Mouse (Mus musculus) C2C12 (cell line): ENCODE measurements around the gene Styk1. TPM values are rescaled to one million over a fixed set of nuclear protein-coding genes. Genes with fewer than 3 reads are reported as not detected.
A peak's percentile ranks its signal among the peaks of the same experiment; 100 is the strongest.

ENCODE experiments used
- H3K27me3 ChIP-seq: one replicate; pipeline ENCODE4 v1.6.1; 2011; ENCODE audit not compliant: control insufficient read depth, insufficient read depth, insufficient read length
- H3K36me3 ChIP-seq: one replicate; pipeline ENCODE4 v1.6.1; 2011; ENCODE audit not compliant: control insufficient read depth, insufficient read depth
- H3K4me3 ChIP-seq: one replicate; pipeline ENCODE4 v1.5.1; 2011; ENCODE audit warnings: mild to moderate bottlenecking, control low read depth; ENCODE audit not compliant: poor library complexity, insufficient read depth, severe bottlenecking
- H3K79me2 ChIP-seq: one replicate; pipeline ENCODE4 v1.6.1; 2011; ENCODE audit not compliant: control insufficient read depth, insufficient read depth
- H3K79me3 ChIP-seq: one replicate; pipeline ENCODE4 v1.6.1; 2011; ENCODE audit warnings: low read depth, control low read depth
- H3ac ChIP-seq: one replicate; pipeline ENCODE3; 2011; ENCODE audit warnings: low read depth; ENCODE audit not compliant: control insufficient read depth, insufficient read length
- CEBPB ChIP-seq: IDR thresholded peaks from one replicate; pipeline ENCODE4 v1.6.1; 2011; ENCODE audit warnings: low read depth, mild to moderate bottlenecking, control low read depth, moderate library complexity
- CTCF ChIP-seq: IDR thresholded peaks from one replicate; pipeline ENCODE4 v1.5.1; 2011; ENCODE audit not compliant: control insufficient read depth, insufficient read depth, insufficient read length
- FOSL1 ChIP-seq: IDR thresholded peaks from one replicate; pipeline ENCODE4 v1.8.0; 2011; ENCODE audit warnings: mild to moderate bottlenecking, low read length; ENCODE audit not compliant: poor library complexity, insufficient read depth, severe bottlenecking
- MAX ChIP-seq: IDR thresholded peaks from one replicate; pipeline ENCODE4 v1.6.1; 2011; ENCODE audit warnings: mild to moderate bottlenecking, control low read depth
- MYOD1 ChIP-seq: IDR thresholded peaks from one replicate; pipeline ENCODE4 v1.6.1; 2011; ENCODE audit warnings: low read depth; ENCODE audit not compliant: control insufficient read depth, insufficient read length
- MYOG ChIP-seq: IDR thresholded peaks from one replicate; pipeline ENCODE4 v1.6.1; 2011; ENCODE audit not compliant: control insufficient read depth, insufficient read length; ENCODE audit errors: extremely low read depth
- USF1 ChIP-seq: IDR thresholded peaks from one replicate; pipeline ENCODE4 v1.6.1; 2011; ENCODE audit warnings: low read depth, mild to moderate bottlenecking, control low read depth, moderate library complexity
- long read RNA-seq, 2 experiments: library from polyadenylated mRNA; unstranded; transcript quantifications; one replicate each; pipeline ENCODE4 v2.0.0; 2019 to 2020
- polyA plus RNA-seq: library from polyadenylated mRNA; unstranded; fragments of >200 nt; fragmentation: generic; extraction: Trizol; gene quantifications from one replicate; pipeline ENCODE4 v1.2.1, GENCODE M21; 2012; ENCODE audit warnings: missing spikeins

The Styk1 gene
- 0.27 TPM for polyA plus RNA-seq
- long read RNA-seq, experiment 1, partial matches to known transcripts = 0 of 2 reads
- long read RNA-seq, experiment 1, other reads (novel, unspliced or antisense) = 2 of 2 reads
- long read RNA-seq, experiment 2, partial matches to known transcripts = 0 of 11 reads
- long read RNA-seq, experiment 2, other reads (novel, unspliced or antisense) = 11 of 11 reads

DNA sequence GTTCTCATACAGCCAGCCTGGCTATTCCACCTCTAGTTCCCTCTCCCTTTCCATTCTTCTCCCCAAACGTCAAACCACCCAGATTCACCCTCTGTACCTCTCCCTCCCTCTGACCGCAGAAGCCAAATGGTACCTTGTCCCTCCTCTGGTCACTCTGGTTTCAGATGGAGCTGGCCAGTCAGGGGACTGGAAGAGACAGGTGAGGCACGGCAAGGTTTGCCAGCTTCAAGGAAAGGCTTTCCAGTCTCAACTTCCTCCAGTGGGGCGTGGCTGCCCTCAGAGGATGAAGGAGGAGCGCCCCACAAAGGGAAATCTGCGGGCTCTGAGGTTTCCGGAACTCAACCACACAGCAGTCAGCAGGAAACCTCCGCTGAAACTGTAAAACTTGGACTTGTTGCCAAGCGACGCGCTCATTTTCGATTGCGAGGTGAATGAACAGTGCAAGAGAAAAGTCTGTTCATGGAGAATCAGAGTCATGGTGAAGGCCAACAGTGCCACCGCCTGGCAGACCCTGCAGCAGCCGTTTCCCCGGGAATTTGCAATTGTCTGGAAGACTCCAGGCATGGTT is at the start of gene Styk1:
Styk1 (minus strand) TSS at position 246 of the 568 bp plus-strand sequence.
- peak; percentile 81 for TF ChIP-seq CTCF
- TF ChIP-seq USF1 = no peak
- no peaks in the 10 kb centered on the region for H3K27me3 ChIP-seq
- H3K79me2 ChIP-seq = no peaks in the 10 kb centered on the region
- no peaks in the 10 kb centered on the region for H3K79me3 ChIP-seq
- peak within 1 kb of the TSS; percentile 18 for H3K4me3 ChIP-seq
- no peak within 1 kb of the TSS for H3ac ChIP-seq
- H3K36me3 ChIP-seq = no peaks in the 10 kb centered on the region

DNA sequence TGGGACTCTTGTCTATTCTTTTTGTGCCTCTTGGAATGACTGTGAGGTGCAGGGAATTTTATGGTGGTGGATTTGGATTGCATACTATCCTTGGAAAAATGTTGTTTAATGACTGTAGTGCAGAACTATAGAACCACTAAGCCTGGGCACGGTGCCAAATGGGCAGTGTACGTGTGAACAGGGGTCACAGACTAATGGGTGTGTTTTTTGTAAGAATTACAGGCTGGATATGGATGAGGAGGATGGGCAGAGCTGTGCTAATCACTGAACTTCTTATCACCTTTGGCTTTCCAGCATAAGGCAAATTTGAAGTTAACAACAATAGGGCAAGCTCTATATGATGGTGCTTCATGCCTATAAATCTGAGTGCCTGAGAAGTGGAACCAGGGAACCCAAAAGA is 49.6 kb upstream of the Styk1 start:
- Histone ChIP-seq H3K79me3 (no peaks in the 10 kb centered on the region), H3K4me3 (no peak overlapping the region), H3K79me2 (no peaks in the 10 kb centered on the region), H3K36me3 (no peaks in the 10 kb centered on the region), H3ac (no peak overlapping the region), H3K27me3 (no peaks in the 10 kb centered on the region)
- TF ChIP-seq MAX (no peak), MYOD1 (no peak), USF1 (no peak)

DNA sequence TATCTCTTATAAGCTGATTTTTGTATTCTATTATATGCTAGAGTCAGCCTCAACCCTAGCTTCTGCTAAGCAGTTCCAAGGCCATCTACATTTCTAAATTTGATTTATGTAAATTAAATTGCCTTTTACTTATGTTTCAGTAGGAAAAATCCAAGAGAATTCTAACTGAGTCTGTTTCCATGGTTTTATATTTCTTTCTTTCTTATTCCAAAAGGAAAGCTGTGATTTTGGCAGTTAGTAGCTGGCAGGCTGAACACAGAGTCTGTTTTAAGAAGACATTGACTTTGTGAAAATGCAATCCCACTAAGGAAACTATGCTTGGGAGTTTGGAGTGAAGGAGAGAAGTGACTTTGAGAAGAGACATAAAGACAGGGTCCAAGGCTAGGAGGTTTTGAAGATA is 49.2 kb upstream of the Styk1 start:
- Histone ChIP-seq H3K27me3 (no peaks in the 10 kb centered on the region), H3K36me3 (no peaks in the 10 kb centered on the region), H3K79me3 (no peaks in the 10 kb centered on the region), H3K4me3 (no peak overlapping the region), H3ac (no peak overlapping the region), H3K79me2 (no peaks in the 10 kb centered on the region)
- TF ChIP-seq FOSL1 (no peak), USF1 (no peak), MYOD1 (no peak), CEBPB (no peak), MYOG (no peak), MAX (no peak), CTCF (no peak)

DNA sequence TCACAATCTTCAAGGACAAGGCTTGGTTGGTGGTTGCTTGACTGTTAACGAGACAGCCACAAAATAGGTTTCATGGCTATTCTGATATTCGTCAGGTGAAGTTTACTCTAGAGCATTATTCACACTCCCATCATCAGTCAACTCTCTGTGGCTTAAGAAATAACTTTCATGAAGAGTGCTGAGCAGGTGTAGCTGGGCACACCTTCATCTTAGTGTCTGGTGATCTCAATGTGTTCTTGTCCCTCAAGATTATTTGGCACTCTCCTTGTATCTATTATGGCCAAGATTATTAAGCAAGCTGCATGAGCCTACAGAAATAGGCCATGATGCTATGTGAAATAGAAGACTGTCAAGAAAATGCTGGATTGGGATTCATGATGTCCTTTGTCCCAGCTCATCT is 47.9 kb upstream of the Styk1 start:
- Histone ChIP-seq H3K79me3 (no peaks in the 10 kb centered on the region), H3K36me3 (no peaks in the 10 kb centered on the region), H3K79me2 (no peaks in the 10 kb centered on the region), H3K4me3 (no peak overlapping the region), H3ac (no peak overlapping the region), H3K27me3 (no peaks in the 10 kb centered on the region)
- TF ChIP-seq FOSL1 (no peak), MYOD1 (no peak), MAX (no peak), MYOG (no peak), CTCF (no peak), USF1 (no peak), CEBPB (no peak)

DNA sequence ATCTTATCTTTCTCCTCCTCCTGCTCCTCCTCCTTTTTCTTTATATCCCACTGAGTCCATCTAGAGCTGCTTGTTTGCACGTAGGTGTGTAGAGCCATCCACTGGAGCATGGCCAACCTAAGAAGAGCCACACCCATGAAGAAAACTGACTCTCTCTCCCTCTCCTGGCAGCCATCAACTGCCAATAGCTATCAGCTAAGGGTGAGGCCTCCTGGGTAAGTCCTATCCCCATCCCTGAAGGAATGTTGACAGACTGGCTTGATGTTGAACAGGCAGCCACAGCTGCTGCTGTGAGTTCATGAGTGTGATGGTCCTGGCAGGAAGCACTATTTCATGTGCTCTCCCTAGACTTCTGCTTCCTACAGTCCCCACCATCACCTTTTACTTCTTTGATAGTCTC is 43.3 kb upstream of the Styk1 start:
- Histone ChIP-seq H3K36me3 (no peaks in the 10 kb centered on the region), H3K79me2 (no peaks in the 10 kb centered on the region), H3K27me3 (no peaks in the 10 kb centered on the region), H3K4me3 (no peak overlapping the region), H3ac (no peak overlapping the region), H3K79me3 (no peaks in the 10 kb centered on the region)
- TF ChIP-seq MYOG (no peak), MYOD1 (peak; percentile 59), CEBPB (no peak), USF1 (no peak)

DNA sequence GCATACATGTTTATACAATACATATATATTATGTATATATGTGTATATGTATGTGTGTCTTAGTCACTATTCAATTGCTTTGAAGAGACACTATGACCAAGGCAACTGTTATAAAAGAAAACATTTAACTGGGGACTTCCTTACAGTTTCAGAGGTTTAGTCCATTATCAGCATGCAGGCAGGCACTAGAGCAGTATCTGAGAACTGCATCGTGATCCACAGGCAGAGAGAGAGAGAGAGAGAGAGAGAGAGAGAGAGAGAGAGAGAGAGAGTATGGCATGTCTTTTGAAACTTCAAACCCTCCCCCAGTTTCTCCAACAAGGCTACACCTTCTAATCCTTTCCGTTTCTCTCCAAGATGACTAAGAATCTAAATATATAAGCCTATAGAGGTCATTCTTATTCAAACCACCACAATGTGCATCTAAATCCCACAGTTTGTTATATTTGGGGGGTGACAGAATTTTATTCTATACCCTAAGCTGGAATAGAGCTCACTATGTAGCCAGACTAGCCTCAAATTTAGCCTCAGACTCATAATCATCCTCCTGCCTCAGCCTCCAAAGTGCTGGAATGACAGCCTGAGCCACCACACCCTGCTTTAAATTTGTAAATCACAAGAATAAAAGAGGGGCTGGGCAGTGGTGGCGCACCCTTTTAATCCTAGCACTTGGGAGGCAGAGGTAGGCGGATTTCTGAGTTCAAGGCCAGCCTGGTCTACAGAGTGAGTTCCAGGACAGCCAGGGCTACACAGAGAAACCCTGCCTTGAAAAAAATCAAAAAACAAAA is 40.7 kb upstream of the Styk1 start:
- no peak overlapping the region for H3K4me3 ChIP-seq
- no peaks in the 10 kb centered on the region for H3K27me3 ChIP-seq
- TF ChIP-seq CEBPB (no peak), CTCF (no peak), FOSL1 (no peak), USF1 (no peak), MYOD1 (no peak), MYOG (no peak), MAX (no peak)

More for the DNA sequence above, 40.7 kb upstream of the Styk1 start:
- Histone ChIP-seq H3K79me2 (no peaks in the 10 kb centered on the region), H3ac (no peak overlapping the region), H3K79me3 (no peaks in the 10 kb centered on the region), H3K36me3 (no peaks in the 10 kb centered on the region)
